Mouse (Mus musculus) left cerebral cortex, postnatal 36 days (tissue): ENCODE measurements around the gene Cavin1. TPM values are rescaled to one million over a fixed set of nuclear protein-coding genes. Genes with fewer than 3 reads are reported as not detected.

Experiments used
- DNase-seq, 2 experiments: peaks; one replicate each; pipeline ENCODE4 v3.0.0; 2021 to 2022; ENCODE audit warnings: low spot score in 2 of 2, mixed read lengths in 1 of 2
- intact Hi-C: fragments of 180-260 bp; cut with DNase I; formaldehyde crosslinking; loops from one replicate; pipeline ENCODE4 v1.15.1; 2025
- total RNA-seq, 2 experiments: library from RNA; stranded (reverse); gene quantifications; 2 replicates each; pipeline ENCODE4 v1.2.3; 2021

Gene Cavin1
- total RNA-seq, 2 experiments from 2014 or later, result 17.4 to 20.4 TPM

DNA sequence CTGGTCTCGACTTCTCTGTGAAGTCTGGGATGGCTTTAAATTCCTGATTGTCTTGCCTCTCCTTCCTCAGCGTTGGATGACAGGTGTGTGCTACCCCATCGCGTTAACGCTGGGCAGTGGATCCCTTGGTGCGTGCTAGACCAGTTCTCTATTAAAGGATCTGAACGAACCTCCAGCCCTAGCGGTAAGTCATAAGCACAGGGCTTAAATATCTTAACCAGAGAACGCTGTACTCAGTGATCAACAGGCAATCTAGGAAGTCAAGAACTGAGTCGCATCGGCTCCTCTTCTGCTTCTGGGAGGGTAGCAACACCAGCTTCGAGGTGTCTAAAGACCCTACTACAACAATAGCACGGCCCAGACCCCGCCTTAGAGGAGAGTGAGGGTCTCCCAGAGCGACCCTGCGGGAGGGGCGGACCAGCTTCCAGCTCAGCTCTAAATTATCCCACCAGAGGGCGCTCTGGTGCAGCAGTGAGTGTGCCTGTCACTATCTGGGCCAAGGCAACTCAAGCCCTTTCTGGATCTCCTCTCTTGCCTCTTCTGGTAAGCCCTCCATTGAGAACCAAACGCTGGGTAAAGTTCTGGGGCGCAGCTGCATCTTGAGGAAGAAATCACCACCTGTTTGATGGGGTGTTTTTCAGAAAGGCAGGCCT, 12.6 kb upstream of the Cavin1 start:
- peak; percentile 56 to 63 for DNase-seq
- intact Hi-C loops, result loop anchor here (2.0 to 10.0 kb wide), 3 partner anchors 28 to 192 kb away; partner anchors contain the start of genes Ccr10, Cntnap1 and Plekhh3

DNA sequence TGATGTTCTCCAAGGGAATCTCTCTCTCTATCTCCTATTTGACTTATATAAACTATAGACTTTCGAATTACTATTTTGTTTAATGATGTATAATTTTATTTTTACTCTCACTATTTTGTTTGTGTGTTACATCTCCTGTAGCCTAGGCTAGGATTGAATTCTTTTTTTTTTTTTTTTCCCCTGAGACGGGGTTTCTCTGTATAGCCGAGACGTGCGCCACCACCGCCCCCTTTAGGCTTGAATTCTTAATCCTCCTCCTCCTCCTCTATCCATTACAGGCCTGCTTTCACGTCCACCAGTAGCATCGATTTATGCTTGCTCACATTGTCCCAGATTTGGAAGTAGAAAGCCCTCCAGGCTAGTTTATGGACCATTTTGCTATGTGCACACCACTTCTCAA, 11.4 kb upstream of the Cavin1 start:
- no peak for DNase-seq
- intact Hi-C loops, result loop anchor here (2.0 to 10.0 kb wide), 3 partner anchors 29 to 193 kb away; partner anchors contain the start of genes Ccr10, Cntnap1 and Plekhh3

- intact Hi-C loops, result loop anchor here (10.0 kb wide), 1 partner anchor 194 kb away; the partner anchor contains the start of genes Ccr10, Cntnap1 and Plekhh3
- DNase-seq, result no peak
Measured at GRCm38 (mm10) chr11:100981236-100981635, 10.5 kb upstream of the Cavin1 start.

- intact Hi-C loops, result loop anchor here (10.0 kb wide), 1 partner anchor 194 kb away; the partner anchor contains the start of genes Ccr10, Cntnap1 and Plekhh3
- no peak for DNase-seq
Measured at GRCm38 (mm10) chr11:100980438-100980837, 9.8 kb upstream of the Cavin1 start.

DNA sequence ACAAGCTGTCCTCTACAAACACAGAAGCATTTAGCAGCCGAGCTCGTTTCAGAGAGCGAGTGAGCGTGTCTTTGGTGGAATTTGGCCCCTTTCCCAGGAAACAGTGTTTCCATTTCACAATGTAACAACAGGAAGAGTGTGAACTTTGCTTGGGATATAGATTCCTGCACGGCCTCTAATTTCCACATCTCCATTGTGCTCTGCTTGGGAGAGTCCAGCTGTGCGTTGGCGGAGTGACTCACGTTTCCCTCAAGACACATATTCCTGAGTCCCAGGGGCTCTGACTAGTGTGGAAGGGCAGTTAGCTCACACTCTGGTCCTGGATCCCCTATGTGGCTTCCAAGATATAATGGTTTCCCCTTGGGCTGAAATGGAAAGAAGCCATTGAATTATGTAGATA, 9.2 kb upstream of the Cavin1 start:
- peak; percentile 9 to 15 for DNase-seq
- intact Hi-C loops, result loop anchor here (10.0 kb wide), 1 partner anchor 195 kb away; the partner anchor contains the start of genes Ccr10, Cntnap1 and Plekhh3

DNA sequence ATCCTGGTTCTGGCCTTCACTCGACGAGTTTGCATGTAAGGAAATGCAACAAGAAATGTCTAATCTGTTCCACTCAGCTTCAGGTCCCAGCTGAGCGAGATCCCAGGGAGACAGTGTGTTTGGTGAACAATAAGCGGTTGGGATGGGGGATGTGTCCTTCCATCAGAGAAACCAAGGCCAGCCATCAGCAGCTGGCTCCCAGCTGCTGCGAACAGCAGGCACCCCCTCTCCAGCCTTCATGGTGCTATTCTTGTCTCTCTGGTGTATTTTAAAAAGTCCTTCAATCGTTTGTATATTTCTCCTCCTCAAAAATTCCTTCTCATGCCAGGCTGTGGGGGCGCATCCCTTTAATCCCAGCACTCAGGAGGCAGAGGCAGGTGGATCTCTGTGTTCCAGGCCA, 4.6 kb upstream of the Cavin1 start:
- no peak for DNase-seq
- intact Hi-C loops, result no loop called here

DNA sequence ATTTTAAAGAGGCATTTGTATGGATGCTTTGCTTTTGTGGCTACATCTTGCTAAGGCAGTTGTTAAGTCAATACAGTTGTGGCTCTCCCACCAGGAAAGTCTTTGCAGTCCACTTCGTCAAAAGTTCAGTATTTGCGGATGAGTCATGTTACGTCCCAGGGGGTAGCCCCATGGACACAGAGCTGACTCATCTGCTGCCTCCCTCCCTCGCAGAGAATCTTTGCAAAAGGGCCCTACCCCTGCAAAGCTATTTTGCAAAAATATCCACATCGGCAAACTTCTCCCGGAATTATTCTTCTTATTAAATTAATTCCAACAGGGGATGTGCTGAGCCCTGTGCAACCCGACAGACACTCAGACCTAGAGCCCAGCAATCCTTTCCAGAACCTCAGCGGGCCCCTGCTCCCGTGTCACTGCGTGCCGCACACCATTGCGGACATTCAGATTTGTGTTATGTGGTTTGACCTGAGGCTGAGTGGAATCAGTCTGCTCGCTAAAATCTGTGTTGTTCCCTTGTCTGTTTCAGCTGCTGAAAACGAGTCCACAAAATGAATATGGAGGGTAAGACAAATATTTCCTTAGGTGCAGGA, 3.8 kb upstream of the Cavin1 start:
- no peak for DNase-seq
- intact Hi-C loops, result no loop called here

DNA sequence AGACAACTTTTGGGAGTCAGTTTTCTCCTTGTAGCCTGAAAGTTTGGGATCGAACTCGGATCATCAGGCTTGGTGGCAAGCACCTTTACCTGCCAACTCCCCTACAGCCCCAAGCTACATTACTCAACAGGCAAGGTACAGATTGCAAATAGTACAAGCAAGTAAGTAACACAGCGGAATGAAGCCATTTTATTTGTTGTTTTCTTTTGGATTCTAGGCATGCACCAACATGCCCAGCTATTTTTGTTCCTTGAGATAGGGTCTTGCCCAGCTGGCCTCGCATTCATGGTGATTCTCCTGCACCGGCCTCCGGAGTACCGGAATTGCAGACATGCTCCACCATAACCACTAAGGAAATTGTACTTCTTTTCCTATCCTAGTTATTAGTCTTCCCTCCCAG, 2.6 kb upstream of the Cavin1 start:
- intact Hi-C loops, result no loop called here
- DNase-seq, result no peak

GRCm38 (mm10) chr11:100971455-100971854, 768 bp upstream of the Cavin1 start:
- intact Hi-C loops, result no loop called here
- no peak for DNase-seq

GRCm38 (mm10) chr11:100969744-100970556, 737 bp downstream of the Cavin1 start:
- no peak for DNase-seq
- intact Hi-C loops, result no loop called here

DNA sequence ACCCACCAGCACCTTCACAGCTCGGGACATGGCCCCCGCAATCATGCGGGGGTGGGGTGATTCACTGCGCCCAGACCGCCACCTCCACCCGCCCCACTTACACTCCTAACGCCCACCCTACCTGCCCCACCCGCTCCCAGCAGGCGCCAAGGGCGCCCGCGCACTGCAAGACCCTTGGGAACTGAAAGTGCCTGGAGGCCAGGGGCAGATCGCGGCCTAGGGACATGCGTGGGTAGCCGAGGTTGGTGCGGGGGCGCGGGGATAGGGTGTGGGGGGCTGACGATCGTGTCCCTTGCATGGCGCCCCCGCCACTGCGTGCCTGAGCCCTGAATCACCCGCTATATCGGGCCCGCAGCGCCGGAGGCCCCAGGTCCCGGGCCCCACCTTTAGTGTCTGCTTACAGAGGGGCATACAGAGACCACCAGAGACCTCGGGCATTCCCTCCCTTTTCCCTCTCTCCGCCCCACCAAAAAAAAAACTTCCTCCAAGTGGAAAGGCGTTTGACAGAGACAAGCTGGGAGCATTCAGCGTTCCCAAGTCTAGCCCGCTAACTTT, 1.4 kb downstream of the Cavin1 start:
- DNase-seq, result peak in 1 of 2 experiments; percentile 8
- intact Hi-C loops, result no loop called here

DNA sequence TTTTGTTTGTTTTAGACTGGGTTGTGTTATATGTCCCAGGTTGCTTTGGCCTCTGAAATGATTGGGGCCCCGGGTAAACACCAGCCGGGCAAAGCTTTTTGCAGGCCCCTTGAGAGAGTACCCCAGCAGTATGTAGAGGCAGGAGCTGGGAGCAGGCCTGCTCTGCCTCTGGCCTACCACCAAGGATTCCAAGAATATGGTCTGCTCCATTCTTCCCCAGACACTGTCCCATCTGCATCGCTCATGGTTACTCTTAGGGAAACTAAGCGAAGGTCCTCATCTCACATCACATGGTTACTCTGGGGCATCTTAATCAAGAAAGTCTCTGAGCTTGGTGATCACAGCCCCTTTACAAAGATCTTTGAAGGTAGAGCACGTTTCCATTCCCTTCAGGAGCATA, 2.2 kb downstream of the Cavin1 start:
- intact Hi-C loops, result no loop called here

GRCm38 (mm10) chr11:100967881-100968420, 2.7 kb downstream of the Cavin1 start:
- intact Hi-C loops, result no loop called here

More for the DNA sequence above, 2.2 kb downstream of the Cavin1 start:
- DNase-seq, result no peak

GRCm38 (mm10) chr11:100967376-100967775, 3.3 kb downstream of the Cavin1 start:
- DNase-seq, result no peak
- intact Hi-C loops, result no loop called here

More at GRCm38 (mm10) chr11:100967881-100968420, 2.7 kb downstream of the Cavin1 start:
- no peak for DNase-seq

DNA sequence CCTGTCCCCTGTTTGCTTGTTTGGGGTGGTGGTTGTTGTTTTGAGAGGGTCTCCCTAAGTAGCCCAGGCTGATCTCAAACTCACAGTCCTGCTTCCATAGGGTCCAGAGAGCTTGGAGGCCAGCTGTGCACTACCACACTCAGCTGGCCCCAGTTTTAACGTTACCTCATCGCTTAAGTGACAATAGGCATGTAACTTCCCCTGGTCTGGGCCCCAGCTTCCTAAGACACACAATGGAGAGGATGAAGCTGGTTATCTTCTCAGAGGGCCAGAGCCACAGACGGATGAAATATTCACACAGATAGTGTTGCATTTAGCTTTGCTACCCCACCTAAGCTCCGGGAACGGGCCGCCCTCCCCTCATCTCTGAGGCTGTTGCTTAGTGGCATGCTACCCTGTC, 4.9 kb downstream of the Cavin1 start:
- intact Hi-C loops, result no loop called here
- DNase-seq, result no peak

DNA sequence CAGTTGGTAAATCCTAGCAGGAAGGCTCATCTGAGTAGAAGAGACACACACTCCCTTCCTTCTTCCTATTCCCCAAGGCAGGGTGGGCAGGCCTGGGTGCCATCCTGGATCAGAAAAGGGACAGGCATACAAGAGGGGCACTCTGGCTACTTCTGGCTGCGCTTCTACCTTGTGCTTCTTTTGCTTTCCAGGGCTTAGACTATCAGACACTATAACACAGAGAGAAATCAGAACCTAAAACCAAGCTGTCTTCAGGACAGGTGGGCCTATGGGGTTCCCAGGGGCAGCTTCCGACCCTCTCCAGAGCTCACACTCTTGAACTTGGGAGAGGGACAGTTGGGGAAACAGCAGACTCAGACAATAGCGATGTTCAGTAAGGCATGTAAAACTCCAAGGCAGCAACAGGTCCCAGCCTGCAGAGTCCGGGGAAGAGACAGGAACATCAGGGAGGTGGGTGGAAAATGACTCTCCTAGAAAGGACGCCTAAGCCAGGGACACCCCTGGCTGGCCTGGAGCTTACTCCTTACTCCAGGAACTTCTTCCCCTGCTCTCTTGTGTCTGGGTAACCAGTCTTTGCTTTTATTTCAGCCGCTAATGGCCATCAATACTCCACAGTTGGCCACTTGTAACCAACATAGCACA, 5.7 kb downstream of the Cavin1 start:
- no peak for DNase-seq
- intact Hi-C loops, result no loop called here

GRCm38 (mm10) chr11:100964180-100964579, 6.5 kb downstream of the Cavin1 start:
- intact Hi-C loops, result no loop called here

GRCm38 (mm10) chr11:100963647-100964046, 7.0 kb downstream of the Cavin1 start:
- intact Hi-C loops, result no loop called here
- DNase-seq, result no peak

More at GRCm38 (mm10) chr11:100964180-100964579, 6.5 kb downstream of the Cavin1 start:
- no peak for DNase-seq

DNA sequence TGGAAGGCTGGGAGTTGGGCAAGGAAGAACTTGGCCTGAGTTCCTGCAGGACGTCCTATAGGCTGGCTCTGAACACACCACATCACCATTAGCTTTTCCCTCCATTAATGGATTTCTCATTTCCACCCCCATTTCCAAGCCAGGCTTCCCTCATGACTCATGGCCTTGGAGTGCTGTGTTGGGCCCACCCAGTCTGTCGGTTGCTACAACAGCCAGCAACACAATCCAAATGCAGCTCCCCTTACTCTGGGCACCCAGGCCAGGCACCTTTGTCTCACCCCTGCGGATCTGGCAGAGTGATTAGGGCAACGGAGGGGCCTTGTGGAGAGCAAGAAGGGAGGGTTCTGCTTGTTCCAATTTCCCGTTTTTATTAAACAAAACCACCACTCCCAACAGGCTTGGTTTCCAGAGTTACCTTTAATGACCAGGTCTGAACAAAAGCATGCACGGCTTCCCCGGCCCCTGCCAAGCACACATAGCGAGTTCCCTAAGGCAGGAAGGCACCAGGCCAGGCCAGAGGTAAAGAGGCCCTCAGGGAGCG, 8.2 kb downstream of the Cavin1 start:
- intact Hi-C loops, result no loop called here
- no peak for DNase-seq
